Mouse (Mus musculus): ENCODE data around the gene Hist1h3e. TPM values are rescaled to one million over a fixed set of nuclear protein-coding genes. Genes with fewer than 3 reads are reported as not detected.

Gene Hist1h3e
- polyA plus RNA-seq, 1 experiment, result 1.7 TPM

DNA sequence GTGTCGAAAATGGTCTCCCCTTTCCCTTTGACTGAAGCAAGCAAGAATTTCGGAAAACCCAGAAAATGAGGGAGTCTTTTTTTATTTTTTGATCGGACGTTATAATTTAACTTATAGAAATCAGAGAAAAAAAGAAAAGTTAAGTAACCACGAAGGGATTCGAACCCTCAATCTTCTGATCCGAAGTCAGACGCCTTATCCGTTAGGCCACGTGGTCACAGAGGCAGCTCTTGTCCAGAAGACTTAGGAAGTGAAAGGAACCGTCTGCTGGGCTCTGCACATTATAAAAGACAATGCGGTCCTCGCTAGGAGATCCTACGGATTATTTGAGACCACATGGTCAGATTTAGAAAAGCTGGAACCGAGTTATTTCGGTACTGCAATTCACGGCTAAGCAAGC lies 35.9 kb downstream of the Hist1h3e start:
- Histone ChIP-seq H3K27me3 (ENCODE audit: control insufficient read depth, insufficient read depth, insufficient read length) (no peaks in the 10 kb centered on the region), H3K79me2 (ENCODE audit: control insufficient read depth, insufficient read depth) (no peaks in the 10 kb centered on the region), H3ac (ENCODE audit: control insufficient read depth, insufficient read length) (no peak overlapping the region), H3K4me3 (peak overlapping the region; percentile 14), H3K36me3 (ENCODE audit: control insufficient read depth, insufficient read depth) (no peaks in the 10 kb centered on the region), H3K4me2 (ENCODE audit: low read depth) (peak overlapping the region; percentile 86)
- TF ChIP-seq USF1 (IDR thresholded peaks at IDR 0.05; ENCODE audit: low read depth), result peak; percentile 96
- TF ChIP-seq E2F4 (IDR thresholded peaks at IDR 0.05; ENCODE audit: insufficient read depth), result no peak

DNA sequence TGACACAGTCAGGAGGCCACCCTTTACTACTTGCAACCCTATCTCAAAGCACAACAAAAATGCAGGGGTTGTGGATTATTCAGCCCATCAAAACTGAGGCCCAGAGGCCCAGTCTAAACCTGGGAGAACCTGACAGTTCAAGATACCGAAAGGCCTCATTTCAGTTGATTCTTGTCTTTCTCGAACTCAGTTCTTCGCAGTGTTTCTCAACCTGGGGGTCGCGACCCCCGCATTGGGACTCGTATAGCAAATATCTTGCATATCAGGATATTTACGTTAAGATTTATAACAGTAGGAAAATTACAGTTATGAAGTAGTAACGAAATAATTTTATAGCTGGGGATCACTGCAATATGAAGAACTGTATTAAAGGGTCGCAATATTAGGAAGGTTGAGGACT lies 36.3 kb downstream of the Hist1h3e start:
- H3K79me2 ChIP-seq (ENCODE audit: control insufficient read depth, insufficient read depth), result no peaks in the 10 kb centered on the region
- no peak for TF ChIP-seq POLR2A (IDR thresholded peaks at IDR 0.05; ENCODE audit: insufficient read length, low read depth)
- TF ChIP-seq MYOG (IDR thresholded peaks at IDR 0.05; ENCODE audit: control insufficient read depth in 1 of 3, insufficient read depth in 1 of 3, insufficient read length in 2 of 3, low read depth in 2 of 3), result no peak
- TF ChIP-seq MYOD1 (IDR thresholded peaks at IDR 0.05; ENCODE audit: control insufficient read depth in 1 of 3, insufficient read length in 2 of 3, low read depth in 2 of 3), result no peak
- TF ChIP-seq USF1 (IDR thresholded peaks at IDR 0.05; ENCODE audit: low read depth), result no peak
- TF ChIP-seq TCF12 (IDR thresholded peaks at IDR 0.05; ENCODE audit: insufficient read depth, poor library complexity, severe bottlenecking), result no peak
- TF ChIP-seq MAX (IDR thresholded peaks at IDR 0.05; ENCODE audit: low read depth), result no peak
- no peak for TF ChIP-seq E2F4 (IDR thresholded peaks at IDR 0.05; ENCODE audit: insufficient read depth)
- no peak for TF ChIP-seq SRF (IDR thresholded peaks at IDR 0.05; ENCODE audit: control insufficient read depth, insufficient read length, low read depth)
- TF ChIP-seq POLR2AphosphoS2 (IDR thresholded peaks at IDR 0.05; ENCODE audit: insufficient read length, low read depth), result no peak
- TF ChIP-seq REST (IDR thresholded peaks at IDR 0.05; ENCODE audit: insufficient read depth, insufficient read length), result no peak
- no peak for TF ChIP-seq CEBPB (IDR thresholded peaks at IDR 0.05; ENCODE audit: insufficient read depth, poor library complexity, severe bottlenecking)
- no peak for TF ChIP-seq TCF3 (IDR thresholded peaks at IDR 0.05; ENCODE audit: insufficient read length, low read depth)
- H3K27me3 ChIP-seq (ENCODE audit: control insufficient read depth, insufficient read depth, insufficient read length), result no peaks in the 10 kb centered on the region
- no peak overlapping the region for H3ac ChIP-seq (ENCODE audit: control insufficient read depth, insufficient read length)
- H3K4me3 ChIP-seq, result peak overlapping the region; percentile 14
- no peaks in the 10 kb centered on the region for H3K36me3 ChIP-seq (ENCODE audit: control insufficient read depth, insufficient read depth)
- peak overlapping the region; percentile 86 for H3K4me2 ChIP-seq (ENCODE audit: low read depth)

DNA sequence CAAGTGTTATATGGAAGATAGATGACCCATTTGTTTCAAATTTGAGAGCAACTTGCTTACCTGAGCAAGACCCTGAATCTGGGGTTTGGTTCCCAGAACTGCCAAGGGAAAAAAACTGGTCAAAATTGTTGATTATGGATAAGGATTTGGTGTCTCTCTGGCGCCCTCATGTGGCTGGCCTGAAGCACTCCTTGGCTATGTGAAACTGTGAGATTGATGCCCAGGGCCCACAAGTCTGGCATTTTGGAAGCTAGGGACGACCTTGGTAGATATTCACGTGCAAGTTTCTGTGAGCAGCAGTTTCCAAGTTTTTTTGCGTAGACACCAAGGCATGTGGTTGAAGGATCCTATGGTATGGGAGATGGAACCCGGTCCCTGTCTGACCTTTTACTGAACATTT lies 37.5 kb downstream of the Hist1h3e start:
- TF ChIP-seq MYOD1 (IDR thresholded peaks at IDR 0.05; ENCODE audit: control insufficient read depth in 1 of 3, insufficient read length in 2 of 3, low read depth in 2 of 3), result no peak
- TF ChIP-seq POLR2AphosphoS2 (IDR thresholded peaks at IDR 0.05; ENCODE audit: insufficient read length, low read depth), result no peak
- no peak for TF ChIP-seq MYOG (IDR thresholded peaks at IDR 0.05; ENCODE audit: control insufficient read depth in 1 of 3, insufficient read depth in 1 of 3, insufficient read length in 2 of 3, low read depth in 2 of 3)
- no peak for TF ChIP-seq CEBPB (IDR thresholded peaks at IDR 0.05; ENCODE audit: insufficient read depth, poor library complexity, severe bottlenecking)
- TF ChIP-seq REST (IDR thresholded peaks at IDR 0.05; ENCODE audit: insufficient read depth, insufficient read length), result no peak
- TF ChIP-seq SRF (IDR thresholded peaks at IDR 0.05; ENCODE audit: control insufficient read depth, insufficient read length, low read depth), result no peak

DNA sequence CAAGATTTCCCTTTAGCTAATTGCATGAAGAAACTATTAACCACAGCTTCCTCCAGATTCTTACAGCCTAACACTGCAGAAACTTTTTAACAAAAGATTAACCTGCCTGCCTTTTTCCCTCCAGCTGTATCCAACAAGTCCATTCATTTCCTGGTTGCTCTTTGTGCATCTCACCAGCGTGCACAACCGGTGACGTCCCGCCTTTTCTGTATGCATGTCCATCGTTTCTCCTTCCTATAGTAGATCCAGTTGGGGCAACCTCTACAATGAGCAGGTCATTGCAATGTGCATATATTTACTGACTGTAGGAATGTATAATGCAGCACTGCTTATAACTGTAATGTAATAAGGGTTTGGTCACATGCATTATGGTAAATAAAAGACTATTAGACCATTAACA lies 38.2 kb downstream of the Hist1h3e start:
- Histone ChIP-seq H3K27me3 (ENCODE audit: control insufficient read depth, insufficient read depth, insufficient read length) (no peaks in the 10 kb centered on the region), H3K79me2 (ENCODE audit: control insufficient read depth, insufficient read depth) (no peaks in the 10 kb centered on the region), H3K36me3 (ENCODE audit: control insufficient read depth, insufficient read depth) (no peaks in the 10 kb centered on the region), H3K4me2 (ENCODE audit: low read depth) (no peak overlapping the region), H3K4me3 (no peak overlapping the region), H3ac (ENCODE audit: control insufficient read depth, insufficient read length) (no peak overlapping the region)
- TF ChIP-seq MYOG (IDR thresholded peaks at IDR 0.05; ENCODE audit: control insufficient read depth in 1 of 3, insufficient read depth in 1 of 3, insufficient read length in 2 of 3, low read depth in 2 of 3) (no peak), TCF3 (IDR thresholded peaks at IDR 0.05; ENCODE audit: insufficient read length, low read depth) (no peak), MYOD1 (IDR thresholded peaks at IDR 0.05; ENCODE audit: control insufficient read depth in 1 of 3, insufficient read length in 2 of 3, low read depth in 2 of 3) (no peak), TCF12 (IDR thresholded peaks at IDR 0.05; ENCODE audit: insufficient read depth, poor library complexity, severe bottlenecking) (no peak), REST (IDR thresholded peaks at IDR 0.05; ENCODE audit: insufficient read depth, insufficient read length) (no peak)

More for the DNA sequence above, 37.5 kb downstream of the Hist1h3e start:
- no peaks in the 10 kb centered on the region for H3K36me3 ChIP-seq (ENCODE audit: control insufficient read depth, insufficient read depth)
- no peaks in the 10 kb centered on the region for H3K79me2 ChIP-seq (ENCODE audit: control insufficient read depth, insufficient read depth)
- no peak overlapping the region for H3ac ChIP-seq (ENCODE audit: control insufficient read depth, insufficient read length)
- no peaks in the 10 kb centered on the region for H3K27me3 ChIP-seq (ENCODE audit: control insufficient read depth, insufficient read depth, insufficient read length)
- peak overlapping the region; percentile 49 for H3K4me2 ChIP-seq (ENCODE audit: low read depth)
- no peak overlapping the region for H3K4me3 ChIP-seq

DNA sequence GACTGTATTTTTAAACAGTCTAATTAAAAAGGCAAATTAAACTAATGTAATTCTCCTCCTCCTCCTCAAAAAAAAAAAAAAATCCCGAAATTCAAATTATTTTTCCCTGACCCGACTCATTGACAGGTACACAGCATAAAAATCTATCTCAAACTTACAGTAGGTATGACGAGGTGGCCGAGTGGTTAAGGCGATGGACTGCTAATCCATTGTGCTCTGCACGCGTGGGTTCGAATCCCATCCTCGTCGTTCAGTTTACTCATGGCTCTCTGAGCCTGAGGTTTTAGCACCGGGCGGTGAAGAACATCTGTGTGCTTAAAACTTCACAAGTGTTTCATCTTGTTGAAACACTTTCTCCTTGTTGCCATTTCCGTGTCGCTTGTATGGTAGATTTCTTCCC lies 40.5 kb downstream of the Hist1h3e start:
- Histone ChIP-seq H3ac (ENCODE audit: control insufficient read depth, insufficient read length) (no peak overlapping the region), H3K4me3 (no peak overlapping the region), H3K27me3 (ENCODE audit: control insufficient read depth, insufficient read depth, insufficient read length) (no peaks in the 10 kb centered on the region), H3K79me2 (ENCODE audit: control insufficient read depth, insufficient read depth) (no peaks in the 10 kb centered on the region), H3K4me2 (ENCODE audit: low read depth) (peak overlapping the region; percentile 45), H3K36me3 (ENCODE audit: control insufficient read depth, insufficient read depth) (no peaks in the 10 kb centered on the region)
- no peak for TF ChIP-seq MYOD1 (IDR thresholded peaks at IDR 0.05; ENCODE audit: control insufficient read depth in 1 of 3, insufficient read length in 2 of 3, low read depth in 2 of 3)
- 0 out of 2 replicates have a peak, but pooled peaks have one; percentile 16 for TF ChIP-seq CEBPB (IDR thresholded peaks at IDR 0.05; ENCODE audit: insufficient read depth, poor library complexity, severe bottlenecking)

DNA sequence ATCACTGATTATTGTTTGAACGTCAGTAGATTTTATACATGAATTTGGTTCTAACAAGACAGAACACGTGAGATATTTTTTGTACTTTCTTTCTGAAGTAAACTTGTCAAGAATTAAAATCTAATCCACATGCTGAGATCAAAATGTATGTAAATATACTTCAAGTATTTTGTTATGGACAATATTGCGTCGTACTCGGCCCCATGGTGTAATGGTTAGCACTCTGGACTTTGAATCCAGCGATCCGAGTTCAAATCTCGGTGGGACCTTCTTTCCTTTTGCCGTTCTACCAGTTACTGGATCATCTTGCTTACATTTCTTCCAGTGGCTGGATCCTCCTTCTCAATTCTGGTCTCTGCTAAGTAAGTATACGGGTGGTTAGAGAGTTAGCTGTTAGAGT lies 42.8 kb downstream of the Hist1h3e start:
- peak overlapping the region; percentile 88 for H3K4me2 ChIP-seq (ENCODE audit: low read depth)
- no peak overlapping the region for H3ac ChIP-seq (ENCODE audit: control insufficient read depth, insufficient read length)
- no peaks in the 10 kb centered on the region for H3K27me3 ChIP-seq (ENCODE audit: control insufficient read depth, insufficient read depth, insufficient read length)
- TF ChIP-seq SRF (IDR thresholded peaks at IDR 0.05; ENCODE audit: control insufficient read depth, insufficient read length, low read depth), result no peak
- TF ChIP-seq TCF12 (IDR thresholded peaks at IDR 0.05; ENCODE audit: insufficient read depth, poor library complexity, severe bottlenecking), result no peak
- TF ChIP-seq REST (IDR thresholded peaks at IDR 0.05; ENCODE audit: insufficient read depth, insufficient read length), result no peak
- TF ChIP-seq E2F4 (IDR thresholded peaks at IDR 0.05; ENCODE audit: insufficient read depth), result no peak
- TF ChIP-seq USF1 (IDR thresholded peaks at IDR 0.05; ENCODE audit: low read depth), result no peak
- TF ChIP-seq CEBPB (IDR thresholded peaks at IDR 0.05; ENCODE audit: insufficient read depth, poor library complexity, severe bottlenecking), result no peak
- TF ChIP-seq MYOG (IDR thresholded peaks at IDR 0.05; ENCODE audit: control insufficient read depth in 1 of 3, insufficient read depth in 1 of 3, insufficient read length in 2 of 3, low read depth in 2 of 3), result no peak
- no peak for TF ChIP-seq POLR2AphosphoS2 (IDR thresholded peaks at IDR 0.05; ENCODE audit: insufficient read length, low read depth)
- TF ChIP-seq MYOD1 (IDR thresholded peaks at IDR 0.05; ENCODE audit: control insufficient read depth in 1 of 3, insufficient read length in 2 of 3, low read depth in 2 of 3), result no peak
- TF ChIP-seq TCF3 (IDR thresholded peaks at IDR 0.05; ENCODE audit: insufficient read length, low read depth), result no peak
- no peak for TF ChIP-seq POLR2A (IDR thresholded peaks at IDR 0.05; ENCODE audit: insufficient read length, low read depth)
- no peak for TF ChIP-seq MAX (IDR thresholded peaks at IDR 0.05; ENCODE audit: low read depth)
- no peaks in the 10 kb centered on the region for H3K79me2 ChIP-seq (ENCODE audit: control insufficient read depth, insufficient read depth)
- H3K4me3 ChIP-seq, result peak overlapping the region; percentile 29
- H3K36me3 ChIP-seq (ENCODE audit: control insufficient read depth, insufficient read depth), result no peaks in the 10 kb centered on the region
